Mouse (Mus musculus) erythroblast, embryonic 14.5 days (primary cell): Measurements from ENCODE around the gene C2cd4a.

Source experiments
- GATA1 ChIP-seq: IDR thresholded peaks from 2 replicates; pipeline ENCODE4 v1.6.1; 2012; ENCODE audit warnings: low read length, inconsistent platforms, mixed read lengths
- TAL1 ChIP-seq: IDR thresholded peaks from 3 replicates; pipeline ENCODE4 v1.6.1; 2012; ENCODE audit warnings: low read length, inconsistent platforms, mixed read lengths

DNA sequence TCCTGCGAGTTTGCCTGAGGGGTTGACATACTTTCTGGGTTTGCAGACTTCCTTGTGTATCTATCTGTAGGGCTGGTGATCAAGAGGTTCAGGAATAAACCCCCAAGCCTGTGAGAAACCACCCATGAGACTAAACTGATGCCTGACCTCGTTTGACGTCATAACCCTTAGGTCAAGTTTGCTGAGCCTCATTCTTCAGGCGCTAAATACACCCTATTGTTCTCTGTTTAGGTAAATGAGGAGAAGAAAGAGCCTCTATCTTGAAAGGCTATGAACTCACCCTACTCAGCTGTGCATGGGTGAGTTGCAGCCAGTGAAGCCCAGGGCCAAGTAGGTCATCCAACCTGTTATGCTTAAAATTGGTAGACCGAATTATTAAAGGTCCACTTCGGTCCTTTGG, 49.3 kb downstream of the C2cd4a start:
- TF ChIP-seq GATA1 (no peak), TAL1 (no peak)
